Mouse (Mus musculus): ENCODE data around the gene Cdc42. TPM values are rescaled to one million over a fixed set of nuclear protein-coding genes. Genes with fewer than 3 reads are reported as not detected.
A peak's percentile ranks its signal among the peaks of the same experiment; 100 is the strongest.

Cdc42 gene
- polyA plus RNA-seq, 1 experiment = 298 TPM

GRCm38 (mm10) chr4:137308377-137308776 lies 49.1 kb downstream of the Cdc42 start:
- H3ac ChIP-seq (ENCODE audit: control insufficient read depth, insufficient read length) = no peak overlapping the region
- no peak overlapping the region for H3K4me2 ChIP-seq (ENCODE audit: low read depth)
- no peaks in the 10 kb centered on the region for H3K36me3 ChIP-seq (ENCODE audit: control insufficient read depth, insufficient read depth)
- H3K4me3 ChIP-seq = no peak overlapping the region
- TF ChIP-seq MYOG (IDR thresholded peaks at IDR 0.05; ENCODE audit: control insufficient read depth in 1 of 3, insufficient read depth in 1 of 3, insufficient read length in 2 of 3, low read depth in 2 of 3) = no peak
- peak; percentile 53 for TF ChIP-seq POLR2AphosphoS2 (IDR thresholded peaks at IDR 0.05; ENCODE audit: insufficient read length, low read depth)
- no peaks in the 10 kb centered on the region for H3K79me2 ChIP-seq (ENCODE audit: control insufficient read depth, insufficient read depth)
- H3K27me3 ChIP-seq (ENCODE audit: control insufficient read depth, insufficient read depth, insufficient read length) = no peaks in the 10 kb centered on the region

- TF ChIP-seq MYOD1 (IDR thresholded peaks at IDR 0.05; ENCODE audit: control insufficient read depth in 1 of 3, insufficient read length in 2 of 3, low read depth in 2 of 3) (no peak), CEBPB (IDR thresholded peaks at IDR 0.05; ENCODE audit: insufficient read depth, poor library complexity, severe bottlenecking) (no peak), TCF3 (IDR thresholded peaks at IDR 0.05; ENCODE audit: insufficient read length, low read depth) (no peak), MYOG (IDR thresholded peaks at IDR 0.05; ENCODE audit: control insufficient read depth in 1 of 3, insufficient read depth in 1 of 3, insufficient read length in 2 of 3, low read depth in 2 of 3) (no peak), MAX (IDR thresholded peaks at IDR 0.05; ENCODE audit: low read depth) (no peak), POLR2AphosphoS2 (IDR thresholded peaks at IDR 0.05; ENCODE audit: insufficient read length, low read depth) (no peak), POLR2A (IDR thresholded peaks at IDR 0.05; ENCODE audit: insufficient read length, low read depth) (no peak), USF1 (IDR thresholded peaks at IDR 0.05; ENCODE audit: low read depth) (no peak), TCF12 (IDR thresholded peaks at IDR 0.05; ENCODE audit: insufficient read depth, poor library complexity, severe bottlenecking) (no peak), REST (IDR thresholded peaks at IDR 0.05; ENCODE audit: insufficient read depth, insufficient read length) (no peak), E2F4 (IDR thresholded peaks at IDR 0.05; ENCODE audit: insufficient read depth) (no peak), SRF (IDR thresholded peaks at IDR 0.05; ENCODE audit: control insufficient read depth, insufficient read length, low read depth) (no peak)
- no peak overlapping the region for H3K4me3 ChIP-seq
- H3K36me3 ChIP-seq (ENCODE audit: control insufficient read depth, insufficient read depth) = no peaks in the 10 kb centered on the region
- H3K79me2 ChIP-seq (ENCODE audit: control insufficient read depth, insufficient read depth) = no peaks in the 10 kb centered on the region
- no peaks in the 10 kb centered on the region for H3K27me3 ChIP-seq (ENCODE audit: control insufficient read depth, insufficient read depth, insufficient read length)
- H3K4me2 ChIP-seq (ENCODE audit: low read depth) = no peak overlapping the region
- no peak overlapping the region for H3ac ChIP-seq (ENCODE audit: control insufficient read depth, insufficient read length)
Measured at GRCm38 (mm10) chr4:137306991-137307706, 50.4 kb downstream of the Cdc42 start.

- TF ChIP-seq POLR2A (IDR thresholded peaks at IDR 0.05; ENCODE audit: insufficient read length, low read depth) (no peak), CEBPB (IDR thresholded peaks at IDR 0.05; ENCODE audit: insufficient read depth, poor library complexity, severe bottlenecking) (no peak), E2F4 (IDR thresholded peaks at IDR 0.05; ENCODE audit: insufficient read depth) (no peak), SRF (IDR thresholded peaks at IDR 0.05; ENCODE audit: control insufficient read depth, insufficient read length, low read depth) (no peak), REST (IDR thresholded peaks at IDR 0.05; ENCODE audit: insufficient read depth, insufficient read length) (no peak), MYOD1 (IDR thresholded peaks at IDR 0.05; ENCODE audit: control insufficient read depth in 1 of 3, insufficient read length in 2 of 3, low read depth in 2 of 3) (no peak), POLR2AphosphoS2 (IDR thresholded peaks at IDR 0.05; ENCODE audit: insufficient read length, low read depth) (no peak), USF1 (IDR thresholded peaks at IDR 0.05; ENCODE audit: low read depth) (no peak), TCF12 (IDR thresholded peaks at IDR 0.05; ENCODE audit: insufficient read depth, poor library complexity, severe bottlenecking) (no peak), TCF3 (IDR thresholded peaks at IDR 0.05; ENCODE audit: insufficient read length, low read depth) (no peak), MYOG (IDR thresholded peaks at IDR 0.05; ENCODE audit: control insufficient read depth in 1 of 3, insufficient read depth in 1 of 3, insufficient read length in 2 of 3, low read depth in 2 of 3) (no peak)
- Histone ChIP-seq H3ac (ENCODE audit: control insufficient read depth, insufficient read length) (no peak overlapping the region), H3K27me3 (ENCODE audit: control insufficient read depth, insufficient read depth, insufficient read length) (no peaks in the 10 kb centered on the region), H3K4me3 (no peak overlapping the region), H3K79me2 (ENCODE audit: control insufficient read depth, insufficient read depth) (no peaks in the 10 kb centered on the region), H3K36me3 (ENCODE audit: control insufficient read depth, insufficient read depth) (no peaks in the 10 kb centered on the region), H3K4me2 (ENCODE audit: low read depth) (no peak overlapping the region)
Measured at GRCm38 (mm10) chr4:137306577-137306888, 51.0 kb downstream of the Cdc42 start.

GRCm38 (mm10) chr4:137305831-137306576 lies 51.5 kb downstream of the Cdc42 start:
- Histone ChIP-seq H3K4me3 (no peak overlapping the region), H3K79me2 (ENCODE audit: control insufficient read depth, insufficient read depth) (no peaks in the 10 kb centered on the region), H3ac (ENCODE audit: control insufficient read depth, insufficient read length) (no peak overlapping the region), H3K36me3 (ENCODE audit: control insufficient read depth, insufficient read depth) (no peaks in the 10 kb centered on the region), H3K4me2 (ENCODE audit: low read depth) (no peak overlapping the region), H3K27me3 (ENCODE audit: control insufficient read depth, insufficient read depth, insufficient read length) (no peaks in the 10 kb centered on the region)
- no peak for TF ChIP-seq POLR2A (IDR thresholded peaks at IDR 0.05; ENCODE audit: insufficient read length, low read depth)
- TF ChIP-seq MYOD1 (IDR thresholded peaks at IDR 0.05; ENCODE audit: control insufficient read depth in 1 of 3, insufficient read length in 2 of 3, low read depth in 2 of 3) = peak in 1 of 3 experiments; percentile 2

- Histone ChIP-seq H3K4me2 (ENCODE audit: low read depth) (no peak overlapping the region), H3ac (ENCODE audit: control insufficient read depth, insufficient read length) (no peak overlapping the region), H3K27me3 (ENCODE audit: control insufficient read depth, insufficient read depth, insufficient read length) (no peaks in the 10 kb centered on the region), H3K4me3 (no peak overlapping the region), H3K79me2 (ENCODE audit: control insufficient read depth, insufficient read depth) (no peaks in the 10 kb centered on the region), H3K36me3 (ENCODE audit: control insufficient read depth, insufficient read depth) (no peaks in the 10 kb centered on the region)
- TF ChIP-seq MAX (IDR thresholded peaks at IDR 0.05; ENCODE audit: low read depth) (no peak), MYOD1 (IDR thresholded peaks at IDR 0.05; ENCODE audit: control insufficient read depth in 1 of 3, insufficient read length in 2 of 3, low read depth in 2 of 3) (no peak), MYOG (IDR thresholded peaks at IDR 0.05; ENCODE audit: control insufficient read depth in 1 of 3, insufficient read depth in 1 of 3, insufficient read length in 2 of 3, low read depth in 2 of 3) (no peak), USF1 (IDR thresholded peaks at IDR 0.05; ENCODE audit: low read depth) (no peak), POLR2AphosphoS2 (IDR thresholded peaks at IDR 0.05; ENCODE audit: insufficient read length, low read depth) (no peak), SRF (IDR thresholded peaks at IDR 0.05; ENCODE audit: control insufficient read depth, insufficient read length, low read depth) (no peak), POLR2A (IDR thresholded peaks at IDR 0.05; ENCODE audit: insufficient read length, low read depth) (no peak), TCF3 (IDR thresholded peaks at IDR 0.05; ENCODE audit: insufficient read length, low read depth) (no peak), CEBPB (IDR thresholded peaks at IDR 0.05; ENCODE audit: insufficient read depth, poor library complexity, severe bottlenecking) (no peak), E2F4 (IDR thresholded peaks at IDR 0.05; ENCODE audit: insufficient read depth) (no peak), REST (IDR thresholded peaks at IDR 0.05; ENCODE audit: insufficient read depth, insufficient read length) (no peak), TCF12 (IDR thresholded peaks at IDR 0.05; ENCODE audit: insufficient read depth, poor library complexity, severe bottlenecking) (no peak)
Measured at GRCm38 (mm10) chr4:137305066-137305465, 52.5 kb downstream of the Cdc42 start.
